Mouse (Mus musculus): ENCODE data around the gene Tmem132a. TPM values are rescaled to one million over a fixed set of nuclear protein-coding genes. Genes with fewer than 3 reads are reported as not detected.
A peak's percentile ranks its signal among the peaks of the same experiment; 100 is the strongest.

Gene Tmem132a
- polyA plus RNA-seq, 1 experiment: 4.9 TPM

DNA sequence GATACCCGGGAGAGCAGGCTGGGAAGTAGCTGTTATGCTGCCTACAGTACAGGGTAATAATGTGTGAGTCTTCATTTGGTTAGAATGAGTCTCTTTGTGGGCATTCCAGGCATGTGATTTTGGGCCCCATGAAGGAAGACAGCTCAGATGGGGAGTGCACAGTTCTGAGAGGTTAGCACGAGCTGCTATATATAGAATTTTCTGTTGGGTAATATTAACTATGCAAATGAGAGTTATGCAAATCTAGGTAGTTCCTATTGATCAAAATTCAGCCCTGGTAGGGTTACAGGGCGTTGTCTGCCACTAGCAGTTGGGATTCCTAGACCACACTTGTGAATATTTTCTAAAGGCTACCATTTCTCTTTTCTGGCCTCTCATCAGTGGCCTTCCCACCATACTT lies 24.3 kb downstream of the Tmem132a start:
- WGBS: 50% methylated on average over 3 of the region's 3 CpGs
- peak in 1 of 2 experiments; percentile 39 for DNase-seq (ENCODE audit: low read depth in 1 of 2, low spot score in 2 of 2)
- Histone ChIP-seq H3K36me3 (ENCODE audit: control insufficient read depth, insufficient read depth, low read length) (no peaks in the 10 kb centered on the region; the same call in 1 of the 2 replicates), H3K27ac (ENCODE audit: insufficient read depth, low read length) (no peak overlapping the region), H3K4me1 (ENCODE audit: control insufficient read depth, insufficient read depth, insufficient read length) (peaks cover 30% of the 10 kb centered on the region), H3K4me3 (ENCODE audit: extremely low read depth, insufficient read depth, insufficient read length) (no peak overlapping the region), H3K27me3 (ENCODE audit: control insufficient read depth, insufficient read depth, low read length) (no peaks in the 10 kb centered on the region)
- no peak for TF ChIP-seq POLR2A (IDR thresholded peaks at IDR 0.05; ENCODE audit: low read depth, low read length)
- no peak for TF ChIP-seq CTCF (IDR thresholded peaks at IDR 0.05; ENCODE audit: extremely low read depth, insufficient read depth, insufficient read length, insufficient replicate concordance)

DNA sequence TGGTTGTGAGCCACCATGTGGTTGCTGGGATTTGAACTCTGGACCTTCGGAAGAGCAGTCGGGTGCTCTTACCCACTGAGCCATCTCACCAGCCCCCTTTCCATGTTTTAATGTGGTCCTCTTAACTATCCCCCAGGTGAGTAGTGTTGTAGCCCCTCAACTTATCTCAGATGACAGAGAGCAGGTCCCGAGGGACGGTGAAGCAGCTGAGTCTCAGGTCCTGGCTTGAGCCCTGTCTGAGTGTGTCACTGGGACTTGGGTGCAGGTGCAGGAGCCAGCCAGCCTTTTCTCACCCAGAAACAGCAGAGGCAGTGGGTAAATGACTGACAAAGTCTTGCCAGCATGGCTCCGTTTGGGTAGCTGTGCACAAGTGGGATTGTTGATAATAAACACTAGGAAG lies 25.5 kb downstream of the Tmem132a start:
- Histone ChIP-seq H3K36me3 (ENCODE audit: control insufficient read depth, insufficient read depth, low read length) (no peaks in the 10 kb centered on the region; the same call in 1 of the 2 replicates), H3K27me3 (ENCODE audit: control insufficient read depth, insufficient read depth, low read length) (no peaks in the 10 kb centered on the region), H3K4me1 (ENCODE audit: control insufficient read depth, insufficient read depth, insufficient read length) (peaks cover 36% of the 10 kb centered on the region), H3K4me3 (ENCODE audit: extremely low read depth, insufficient read depth, insufficient read length) (no peak overlapping the region), H3K27ac (ENCODE audit: insufficient read depth, low read length) (no peak overlapping the region)
- no peak for DNase-seq (ENCODE audit: low read depth in 1 of 2, low spot score in 2 of 2)
- 59% methylated on average over 5 of the region's 5 CpGs for WGBS
- TF ChIP-seq CTCF (IDR thresholded peaks at IDR 0.05; ENCODE audit: extremely low read depth, insufficient read depth, insufficient read length, insufficient replicate concordance) (no peak), POLR2A (IDR thresholded peaks at IDR 0.05; ENCODE audit: low read depth, low read length) (no peak)

DNA sequence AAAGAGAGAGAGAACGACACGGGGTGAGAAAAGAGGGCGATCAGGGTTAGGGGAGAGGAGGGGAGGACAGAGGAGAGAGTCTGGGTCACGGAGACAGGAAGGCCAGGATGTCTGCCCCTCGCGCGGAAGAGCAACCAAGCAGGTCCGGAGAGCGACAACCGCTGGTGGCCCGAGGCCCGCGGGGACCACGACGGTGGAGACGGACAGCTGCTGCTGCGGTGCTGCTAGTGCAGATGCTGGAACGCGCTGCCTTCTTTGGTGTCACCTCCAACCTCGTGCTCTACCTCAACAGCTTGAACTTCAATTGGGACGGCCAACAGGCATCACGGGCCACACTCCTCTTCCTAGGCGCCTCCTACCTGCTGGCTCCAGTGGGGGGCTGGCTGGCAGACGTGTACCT lies 26.8 kb downstream of the Tmem132a start:
- TF ChIP-seq POLR2A (IDR thresholded peaks at IDR 0.05; ENCODE audit: low read depth, low read length) (no peak), CTCF (IDR thresholded peaks at IDR 0.05; ENCODE audit: extremely low read depth, insufficient read depth, insufficient read length, insufficient replicate concordance) (no peak)
- Histone ChIP-seq H3K36me3 (ENCODE audit: control insufficient read depth, insufficient read depth, low read length) (no peaks in the 10 kb centered on the region), H3K27ac (ENCODE audit: insufficient read depth, low read length) (peak overlapping the region; percentile 59), H3K27me3 (ENCODE audit: control insufficient read depth, insufficient read depth, low read length) (no peaks in the 10 kb centered on the region), H3K4me3 (ENCODE audit: extremely low read depth, insufficient read depth, insufficient read length) (peak overlapping the region; percentile 52), H3K4me1 (ENCODE audit: control insufficient read depth, insufficient read depth, insufficient read length) (peaks cover 36% of the 10 kb centered on the region)
- DNase-seq (ENCODE audit: low read depth in 1 of 2, low spot score in 2 of 2): peak in 1 of 2 experiments; percentile 56
- WGBS: 17% methylated on average over 24 of the region's 24 CpGs

DNA sequence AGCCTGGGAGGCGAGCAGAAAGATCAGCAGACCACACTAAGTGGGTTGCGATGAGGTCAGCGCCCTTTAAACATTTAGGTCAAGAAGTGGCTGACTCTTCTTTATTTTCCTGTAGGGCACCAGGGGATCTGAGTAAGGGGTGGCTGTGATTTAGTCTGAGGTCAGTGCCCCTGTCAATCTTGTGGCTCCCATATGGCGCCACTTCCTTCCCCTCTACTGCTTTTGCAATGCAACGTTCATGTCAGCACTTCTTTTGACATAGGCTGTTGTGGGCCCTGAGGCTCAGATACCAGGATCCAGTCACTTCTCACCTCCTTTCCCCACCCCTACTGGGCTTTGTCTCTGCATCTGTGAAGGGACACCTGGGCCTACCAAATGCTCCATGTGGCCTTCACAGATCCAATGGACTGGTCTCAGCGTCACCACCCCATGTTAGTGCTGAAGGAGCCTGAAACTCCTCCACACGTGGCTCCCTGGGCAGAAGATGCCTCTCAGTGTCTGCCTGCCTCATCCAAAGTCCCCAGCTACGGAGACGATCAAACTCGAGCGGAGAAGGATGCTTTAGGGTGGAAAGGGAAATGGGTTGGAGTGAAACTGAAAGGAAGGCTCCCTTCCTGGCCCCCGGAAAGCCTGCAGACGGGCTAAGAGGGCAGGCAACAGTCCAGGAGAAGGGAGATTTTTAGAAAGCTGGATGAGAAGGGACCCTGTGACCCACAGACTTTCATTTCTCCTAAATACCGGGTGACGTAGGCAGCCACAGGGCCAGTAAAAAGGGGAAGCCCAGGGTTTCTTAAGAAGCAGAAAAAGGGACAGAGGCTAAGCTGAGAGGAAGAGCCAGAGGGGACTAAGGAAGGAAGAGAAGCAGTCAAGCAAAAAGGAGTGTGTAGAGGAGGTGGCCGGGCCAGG lies 27.8 kb downstream of the Tmem132a start:
- 17% methylated on average over 16 of the region's 16 CpGs for WGBS
- Histone ChIP-seq H3K4me3 (ENCODE audit: extremely low read depth, insufficient read depth, insufficient read length) (peak overlapping the region; percentile 52; the same call in 1 of the 2 replicates), H3K27ac (ENCODE audit: insufficient read depth, low read length) (peak overlapping the region; percentile 82), H3K4me1 (ENCODE audit: control insufficient read depth, insufficient read depth, insufficient read length) (peaks cover 36% of the 10 kb centered on the region), H3K36me3 (ENCODE audit: control insufficient read depth, insufficient read depth, low read length) (no peaks in the 10 kb centered on the region), H3K27me3 (ENCODE audit: control insufficient read depth, insufficient read depth, low read length) (no peaks in the 10 kb centered on the region)
- TF ChIP-seq POLR2A (IDR thresholded peaks at IDR 0.05; ENCODE audit: low read depth, low read length) (no peak), CTCF (IDR thresholded peaks at IDR 0.05; ENCODE audit: extremely low read depth, insufficient read depth, insufficient read length, insufficient replicate concordance) (no peak)
- peak; percentile 62 to 75 for DNase-seq (ENCODE audit: low read depth in 1 of 2, low spot score in 2 of 2)

DNA sequence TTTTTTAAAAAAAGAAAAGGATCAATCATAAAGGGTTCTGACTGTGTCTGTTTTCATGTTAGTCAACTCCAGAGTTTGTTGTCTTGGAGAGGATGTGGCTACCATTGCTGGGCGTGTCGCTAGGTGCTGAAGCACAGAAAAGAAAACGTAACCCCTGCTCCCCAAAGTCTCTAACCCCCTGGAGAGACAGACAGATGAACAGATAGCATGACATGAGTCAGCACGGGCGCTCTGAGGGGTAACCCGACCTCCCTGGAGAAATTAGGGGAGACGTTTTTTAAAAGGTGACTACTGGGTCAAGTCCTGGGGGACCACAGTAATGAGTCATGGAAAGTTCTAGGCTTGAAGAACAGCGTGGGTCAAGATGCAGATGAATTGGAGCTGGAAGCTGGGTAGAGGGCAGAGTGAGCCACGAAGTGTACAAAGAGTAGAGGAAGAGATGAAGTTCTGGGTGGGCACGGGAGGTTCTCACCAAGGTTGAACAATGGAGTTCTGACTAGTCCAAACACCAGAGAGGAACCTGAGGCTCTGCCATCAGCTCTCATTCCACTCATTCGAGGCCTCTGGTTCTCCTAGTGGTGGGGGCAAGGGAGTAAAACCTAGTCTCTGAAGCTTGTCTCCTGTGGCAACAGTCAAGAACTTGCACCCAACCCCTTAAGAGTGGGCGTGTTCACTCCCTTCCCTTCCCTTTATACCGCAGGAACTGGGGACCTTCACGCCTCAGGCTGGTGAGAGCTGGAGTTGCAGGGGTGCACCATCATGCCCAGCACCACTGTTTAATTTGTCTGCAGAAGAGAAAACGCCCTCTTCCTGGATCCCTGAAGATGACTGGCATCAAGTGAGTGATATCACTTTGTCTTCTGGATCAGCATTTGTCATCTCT lies 30.5 kb downstream of the Tmem132a start, which contains the start of gene Slc15a3:
Slc15a3 (plus strand) TSS at position 718 of the 883 bp plus-strand sequence.
- 36% methylated on average over 15 of the region's 15 CpGs for WGBS
- H3K27ac ChIP-seq (ENCODE audit: insufficient read depth, low read length): no peak within 1 kb of the TSS
- H3K27me3 ChIP-seq (ENCODE audit: control insufficient read depth, insufficient read depth, low read length): no peaks in the 10 kb centered on the region
- no peak for TF ChIP-seq CTCF (IDR thresholded peaks at IDR 0.05; ENCODE audit: extremely low read depth, insufficient read depth, insufficient read length, insufficient replicate concordance)
- TF ChIP-seq POLR2A (IDR thresholded peaks at IDR 0.05; ENCODE audit: low read depth, low read length): no peak
- no peak for DNase-seq (ENCODE audit: low read depth in 1 of 2, low spot score in 2 of 2)
- H3K4me1 ChIP-seq (ENCODE audit: control insufficient read depth, insufficient read depth, insufficient read length): peaks cover 24% of the 10 kb centered on the region
- no peaks in the 10 kb centered on the region for H3K36me3 ChIP-seq (ENCODE audit: control insufficient read depth, insufficient read depth, low read length)
- H3K4me3 ChIP-seq (ENCODE audit: extremely low read depth, insufficient read depth, insufficient read length): no peak within 1 kb of the TSS

DNA sequence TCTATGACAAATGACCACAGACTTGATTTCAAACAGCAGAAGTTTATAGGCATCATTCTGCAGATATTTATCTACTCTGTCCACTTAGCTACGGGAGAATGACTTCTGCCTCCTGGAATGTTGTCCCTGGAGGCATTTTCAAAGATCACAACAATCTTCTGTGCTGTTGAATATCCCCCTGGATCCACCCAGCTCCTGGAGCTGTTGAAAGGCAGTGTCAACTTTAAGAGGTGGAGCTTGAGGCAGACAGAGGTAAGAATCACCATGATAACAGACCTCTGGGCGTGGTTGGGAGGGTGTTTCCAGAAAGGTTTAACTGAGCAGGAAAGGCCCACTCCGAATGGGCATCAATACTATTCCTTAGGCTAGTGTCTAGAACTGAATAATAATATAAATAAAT lies 34.1 kb downstream of the Tmem132a start:
- 90% methylated on average over 3 of the region's 3 CpGs for WGBS

More for the DNA sequence above, 34.1 kb downstream of the Tmem132a start:
- Histone ChIP-seq H3K36me3 (ENCODE audit: control insufficient read depth, insufficient read depth, low read length) (no peaks in the 10 kb centered on the region), H3K27ac (ENCODE audit: insufficient read depth, low read length) (no peak overlapping the region), H3K4me1 (ENCODE audit: control insufficient read depth, insufficient read depth, insufficient read length) (peaks cover 7% of the 10 kb centered on the region; the same call in 1 of the 2 replicates), H3K27me3 (ENCODE audit: control insufficient read depth, insufficient read depth, low read length) (no peaks in the 10 kb centered on the region), H3K4me3 (ENCODE audit: extremely low read depth, insufficient read depth, insufficient read length) (no peak overlapping the region)
- no peak for DNase-seq (ENCODE audit: low read depth in 1 of 2, low spot score in 2 of 2)
- no peak for TF ChIP-seq POLR2A (IDR thresholded peaks at IDR 0.05; ENCODE audit: low read depth, low read length)
- TF ChIP-seq CTCF (IDR thresholded peaks at IDR 0.05; ENCODE audit: extremely low read depth, insufficient read depth, insufficient read length, insufficient replicate concordance): no peak
